Mouse (Mus musculus) heart, adult 2 months (tissue): Measurements from ENCODE around the gene Slk.

Experiments used
- CTCF ChIP-seq: fragments of 200-600 bp; IDR thresholded peaks from 2 replicates; pipeline ENCODE4 v1.8.1; 2022; ENCODE audit warnings: antibody characterized with exemption, mild to moderate bottlenecking, moderate library complexity
- EP300 ChIP-seq: fragments of 200-500 bp; IDR thresholded peaks from 2 replicates; pipeline ENCODE4 v1.6.1; 2011; ENCODE audit warnings: low read depth, low read length, control low read depth; ENCODE audit not compliant: insufficient read depth
- POLR2A ChIP-seq: fragments of 200-500 bp; IDR thresholded peaks from 2 replicates; pipeline ENCODE4 v1.6.1; 2011; ENCODE audit warnings: mild to moderate bottlenecking, low read depth, low read length, control low read depth; ENCODE audit not compliant: insufficient read depth

- no peak for TF ChIP-seq POLR2A
- no peak for TF ChIP-seq CTCF
- TF ChIP-seq EP300: no peak
Observed at GRCm38 (mm10) chr19:47678675-47679074, 99.2 kb downstream of the Slk start.
